Mouse (Mus musculus): ENCODE measurements around the gene Ecel1.

DNA sequence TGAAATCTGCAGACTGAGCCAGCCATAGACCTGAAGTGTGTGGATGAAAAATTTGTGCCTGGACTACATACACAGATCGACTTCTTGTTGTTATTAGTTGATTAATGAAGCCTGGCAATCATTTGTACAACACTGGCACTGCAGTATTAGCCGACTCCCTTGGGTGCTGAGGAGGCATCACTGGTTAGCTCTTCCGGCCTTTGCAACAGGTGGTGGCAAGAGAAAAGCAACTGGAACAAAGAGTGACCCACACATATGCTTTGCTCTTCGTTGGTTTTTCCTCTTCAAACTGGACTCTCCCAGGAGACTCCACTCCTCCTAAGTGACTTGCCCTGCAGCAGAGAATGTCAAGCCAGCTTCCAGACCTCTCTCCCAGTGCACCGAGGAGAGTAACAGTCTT lies 47.5 kb upstream of the Ecel1 start:
- no peak for TF ChIP-seq CTCF (IDR thresholded peaks at IDR 0.05; ENCODE audit: extremely low read depth, insufficient read length, insufficient replicate concordance, low read depth, low read length)
- TF ChIP-seq POLR2A (IDR thresholded peaks at IDR 0.05; ENCODE audit: low read depth, low read length), result no peak
